Mouse (Mus musculus) small intestine, adult 2 months (tissue): Measurements from ENCODE around the gene Lcn4.

ENCODE experiments used
- CTCF ChIP-seq: fragments of 200-500 bp; IDR thresholded peaks from 2 replicates; pipeline ENCODE4 v1.5.1; 2012; ENCODE audit warnings: low read depth, mild to moderate bottlenecking, control low read depth, inconsistent platforms, low read length, moderate library complexity, mixed read lengths; ENCODE audit not compliant: insufficient replicate concordance, insufficient read length; ENCODE audit errors: extremely low read depth
- POLR2A ChIP-seq: fragments of 200-500 bp; IDR thresholded peaks from 2 replicates; pipeline ENCODE4 v1.6.1; 2012; ENCODE audit warnings: low read depth, mild to moderate bottlenecking, control low read depth, inconsistent platforms, low read length, moderate library complexity

DNA sequence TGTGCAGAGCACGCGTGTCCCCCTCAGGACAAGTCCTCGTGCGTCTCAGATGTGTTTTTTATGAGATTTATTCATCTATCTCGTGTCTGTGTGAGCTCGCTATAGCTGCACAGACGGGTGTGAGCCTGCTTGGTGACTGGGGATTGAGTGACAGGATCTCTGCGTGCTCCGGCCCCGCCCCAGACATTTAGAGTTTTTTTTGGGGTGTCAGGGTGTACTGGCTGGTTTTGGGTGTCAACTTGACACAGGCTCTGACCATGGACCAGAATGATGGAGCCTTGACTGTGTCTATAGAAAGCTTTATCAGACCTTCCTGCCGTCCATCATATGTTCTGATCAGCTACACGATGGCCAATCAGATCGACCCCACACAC is 8.6 kb downstream of the Lcn4 start:
- no peak for TF ChIP-seq CTCF
- TF ChIP-seq POLR2A = no peak
